Mouse (Mus musculus) inflammation-experienced regulatory T-cells, adult 16 weeks (primary cell): ENCODE data around the gene Chuk. TPM values are rescaled to one million over a fixed set of nuclear protein-coding genes. Genes with fewer than 3 reads are reported as not detected.

Experiments
- polyA plus RNA-seq: library from polyadenylated mRNA; unstranded; fragments of 100-300 nt; shearing (Covaris generic); gene quantifications from one replicate; pipeline ENCODE4 v1.2.1, GENCODE M21; 2017

The Chuk gene
- 50.5 TPM for polyA plus RNA-seq

DNA sequence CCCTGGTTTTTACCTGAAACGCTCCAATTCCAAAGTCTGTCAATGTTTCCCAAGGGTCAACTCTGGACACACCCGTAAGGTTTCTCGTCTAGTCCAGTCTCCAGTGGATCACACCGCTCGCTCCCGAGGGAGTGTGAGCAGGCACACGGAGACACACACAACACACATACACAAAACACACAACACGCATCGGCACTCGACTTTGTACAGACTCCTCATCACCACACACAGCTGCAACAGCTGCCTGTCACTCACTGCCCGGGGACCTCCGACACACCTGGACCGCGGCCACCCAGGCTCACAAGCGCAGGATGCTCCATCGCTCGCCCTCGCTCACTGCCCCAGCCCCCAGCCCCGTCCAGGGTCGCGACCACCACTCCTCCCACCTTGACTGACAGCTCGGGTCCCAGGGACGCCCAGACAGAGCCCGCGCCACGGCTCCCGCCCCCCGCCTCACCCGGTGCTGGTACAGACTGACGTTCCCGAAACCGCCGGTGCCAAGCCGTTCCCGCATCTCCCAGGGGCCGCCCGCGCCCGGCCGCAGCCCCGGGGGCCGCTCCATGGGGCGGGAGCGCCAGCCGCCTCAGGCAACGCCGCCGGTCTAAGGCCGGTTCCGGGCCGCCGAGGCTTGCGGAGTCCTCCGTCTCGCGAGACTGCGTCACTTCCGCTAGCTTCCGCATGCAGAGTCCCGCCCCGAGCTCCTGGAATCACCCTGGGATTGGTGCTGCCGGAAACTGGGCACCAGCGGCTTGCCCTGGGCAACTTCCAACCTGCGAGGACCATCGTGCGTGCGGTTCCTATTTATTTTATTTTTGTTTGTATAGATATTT, at the start of gene Chuk:
Gene Chuk, minus strand, starts transcription at position 650 of the 830 bp plus-strand sequence.

DNA sequence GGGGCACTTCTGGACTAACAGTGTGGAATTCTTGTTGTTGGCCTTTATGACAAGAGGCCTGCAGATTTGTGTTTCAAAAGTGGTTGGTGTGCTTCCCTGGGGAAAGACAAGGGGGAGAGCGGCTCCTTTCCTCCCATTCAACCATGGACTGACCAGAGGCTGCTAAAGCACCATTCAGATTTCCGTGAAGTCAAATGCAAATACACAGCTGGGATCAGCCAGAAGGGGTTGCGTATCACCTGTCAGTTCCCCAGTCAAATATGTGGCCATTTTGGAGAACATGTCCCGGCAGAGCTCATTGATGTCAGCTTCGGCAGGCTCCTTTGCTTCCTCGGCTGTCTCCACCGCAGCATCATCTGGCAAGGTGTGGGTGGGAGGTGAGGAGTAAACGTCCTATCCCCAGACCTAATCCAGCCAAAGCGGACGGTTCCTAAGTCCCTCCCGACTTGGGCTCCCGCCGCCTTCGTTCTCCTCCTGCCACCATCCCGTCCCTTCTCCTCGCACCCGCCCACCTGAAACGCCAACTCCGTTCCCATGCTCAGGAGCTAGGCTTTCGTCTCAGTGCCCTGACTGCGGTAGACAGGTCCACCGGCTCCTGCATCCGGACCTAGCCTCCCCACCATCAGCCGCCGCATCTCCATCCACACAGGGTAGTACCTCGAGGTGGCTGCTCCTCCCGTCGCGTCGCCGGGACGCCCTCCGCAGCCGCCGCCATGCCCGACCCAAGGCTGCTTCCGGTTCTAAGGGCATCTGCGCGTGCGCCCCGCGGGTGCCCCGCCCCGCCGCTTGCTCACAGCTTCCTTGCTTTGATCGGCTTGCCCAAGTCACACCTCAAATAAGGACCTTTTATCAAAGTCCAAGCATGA, 38.7 kb upstream of the Chuk start, which contains the start of gene Bloc1s2:
Gene Bloc1s2, minus strand, starts transcription at position 745 of the 866 bp plus-strand sequence.

DNA sequence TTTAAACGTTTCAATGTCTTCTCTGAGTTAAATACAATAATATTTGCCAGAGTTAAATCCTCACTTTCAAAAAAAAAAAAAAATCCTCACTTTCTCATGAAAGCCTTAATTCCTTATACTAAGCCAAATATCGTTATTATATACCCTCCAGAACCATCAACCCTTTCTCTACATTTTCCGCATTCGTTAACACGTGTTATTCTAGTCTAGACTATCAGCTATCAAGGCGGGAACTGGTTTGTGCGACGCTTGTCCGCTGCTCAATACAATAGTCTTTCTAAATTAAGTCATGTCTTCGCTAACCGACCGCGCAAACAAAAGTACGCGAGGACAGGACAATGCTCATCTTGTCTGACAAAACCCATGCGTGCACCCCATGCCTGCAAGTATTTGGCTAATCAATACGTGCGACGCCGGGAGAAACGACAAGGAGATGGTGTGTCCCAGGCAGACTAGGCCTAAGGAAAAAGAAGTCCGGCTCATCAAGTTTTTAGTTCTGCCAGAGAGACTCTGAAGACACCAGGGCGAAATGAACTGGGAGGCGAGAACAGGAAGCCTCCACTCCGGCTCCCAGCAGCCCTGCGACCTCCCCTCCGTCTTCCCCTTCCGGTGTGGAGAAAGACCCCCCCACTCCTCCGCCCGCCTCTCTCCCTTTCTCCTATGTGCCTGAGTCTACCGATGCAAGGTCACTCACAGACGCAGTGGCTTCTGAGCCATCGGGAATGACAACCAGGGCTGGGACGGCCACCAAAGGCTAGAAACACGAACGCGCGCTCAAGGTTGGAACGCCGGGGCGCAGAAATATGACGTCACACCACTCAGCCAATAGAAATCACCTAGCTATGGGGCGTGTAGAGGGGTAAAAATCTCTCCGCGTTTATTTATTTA, 28.0 kb upstream of the Chuk start, which contains the start of gene Cwf19l1:
Gene Cwf19l1, minus strand, starts transcription at position 805 of the 888 bp plus-strand sequence.

DNA sequence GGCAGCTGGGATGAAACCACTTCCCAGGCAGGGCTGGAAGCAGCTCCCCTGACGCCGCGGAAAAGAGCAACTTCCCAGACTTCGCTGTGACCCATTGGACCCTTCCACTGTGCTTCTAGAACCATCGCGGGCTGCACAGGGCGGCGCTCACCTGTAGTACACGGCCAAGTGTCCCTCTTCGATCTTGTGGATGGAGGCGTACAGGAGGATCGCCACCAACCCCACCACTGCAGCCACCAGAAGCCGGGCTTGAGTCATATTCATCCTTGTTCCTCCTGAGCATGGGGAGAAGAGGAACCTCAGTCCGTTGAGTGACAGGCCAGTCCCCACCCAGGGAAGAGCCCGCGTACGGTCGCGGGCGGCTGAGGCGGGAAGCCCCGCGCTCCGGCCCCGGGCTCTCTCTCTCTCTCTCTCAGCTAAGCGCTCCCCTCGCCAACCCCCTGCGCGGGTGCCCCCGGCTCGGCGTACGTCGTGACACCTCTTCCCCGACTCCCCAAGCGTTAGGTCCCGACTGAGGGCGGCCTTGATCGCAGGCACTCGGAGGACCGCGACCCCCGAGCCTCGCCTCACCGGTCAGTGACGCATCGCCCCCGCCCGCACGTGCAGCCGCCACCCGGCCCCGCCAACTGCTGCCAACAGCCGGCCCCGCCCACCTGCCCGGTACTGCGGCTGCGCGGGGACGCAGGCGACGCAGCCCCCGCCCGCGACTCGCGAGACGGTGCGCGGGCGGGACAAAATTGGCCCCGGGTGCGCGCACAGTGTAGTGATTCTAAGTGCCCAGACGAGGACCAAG, 38.0 kb downstream of the Chuk start, which contains the start of gene Erlin1:
Gene Erlin1, minus strand, starts transcription at position 665 of the 793 bp plus-strand sequence.

DNA sequence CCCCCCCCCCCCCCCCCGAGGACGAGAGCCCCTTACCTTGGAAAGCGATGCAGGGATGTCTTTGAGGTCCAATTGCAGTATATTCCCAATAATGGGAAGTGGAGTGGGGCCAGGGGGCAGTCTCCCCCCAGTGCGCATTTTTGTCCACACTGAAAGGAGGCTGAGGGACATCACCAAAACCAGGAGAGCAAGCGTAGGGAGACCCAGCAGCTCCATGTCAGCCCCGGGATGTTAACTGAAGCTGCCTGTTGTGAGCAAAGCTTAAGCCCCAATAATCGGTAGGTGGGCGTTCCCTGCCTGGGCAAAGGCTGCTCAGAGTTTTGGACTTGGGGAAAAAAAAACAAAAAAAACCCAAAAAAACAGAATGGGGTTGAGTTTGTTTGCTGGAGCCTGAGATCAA, 78.3 kb downstream of the Chuk start, which contains the start of gene Cyp2c23:
Gene Cyp2c23, minus strand, starts transcription at position 237 of the 400 bp plus-strand sequence.

Other genes with a start within 250 kb of the Chuk start
- 8.9 TPM for gene Dnmbp, start 167.3 kb downstream of the Chuk start, polyA plus RNA-seq
- gene Cpn1, start 120.9 kb downstream of the Chuk start, polyA plus RNA-seq = not detected
- 0.15 TPM for gene Cyp2c23, start 78.3 kb downstream of the Chuk start, polyA plus RNA-seq
- gene Erlin1, start 37.7 kb downstream of the Chuk start, polyA plus RNA-seq = 8.6 TPM
- gene Cwf19l1, start 28.4 kb upstream of the Chuk start, polyA plus RNA-seq = 37.6 TPM
- gene Bloc1s2, start 39.0 kb upstream of the Chuk start, polyA plus RNA-seq = 127 TPM
- not detected for gene Pkd2l1, start 85.0 kb upstream of the Chuk start, polyA plus RNA-seq
- not detected for gene Scd3, start 95.8 kb upstream of the Chuk start, polyA plus RNA-seq
- gene Scd2, start 186.2 kb upstream of the Chuk start, polyA plus RNA-seq = 70.4 TPM
- 0.33 TPM for gene Scd4, start 225.6 kb upstream of the Chuk start, polyA plus RNA-seq